Comparison of ENCODE assay signal across 8 mouse cellular contexts in the genomic region with DNA sequence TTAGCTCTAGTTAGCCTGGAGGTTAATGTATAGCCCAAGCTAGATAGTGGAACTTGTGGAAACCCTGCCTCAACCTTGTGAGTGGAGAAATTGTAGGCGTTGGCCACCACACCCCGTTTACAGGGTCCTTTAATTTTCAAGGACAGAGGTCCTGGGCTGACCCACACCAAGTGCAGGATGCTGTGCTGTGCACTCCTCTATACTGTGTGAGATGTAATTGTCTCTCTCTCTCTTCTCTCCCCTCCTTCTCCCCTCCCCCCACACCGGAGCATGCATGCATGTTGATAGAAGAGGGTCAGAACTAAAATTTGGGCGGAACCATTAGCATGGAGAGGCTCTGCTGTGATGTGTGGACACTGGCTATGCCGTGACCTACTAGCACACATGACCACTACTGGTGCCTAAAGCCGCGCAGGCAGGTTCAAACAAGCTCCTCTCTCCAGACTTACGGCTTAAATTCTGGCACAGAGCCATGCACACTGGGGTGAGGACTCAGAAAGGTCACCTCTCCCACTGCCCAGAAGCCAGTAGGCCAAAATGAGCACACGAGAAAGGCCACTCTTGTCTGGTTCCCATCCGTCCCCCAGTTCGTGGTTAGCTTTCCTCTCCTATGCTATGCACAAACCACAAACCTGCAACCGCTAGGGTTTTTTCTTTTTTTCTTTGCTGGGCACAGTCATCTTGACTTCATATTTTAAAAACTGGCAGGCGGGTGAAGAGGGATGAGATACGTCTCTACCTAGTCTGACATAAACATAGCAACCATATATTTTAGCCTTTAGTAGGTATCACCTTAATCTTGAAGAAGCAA. TPM values are rescaled to one million over a fixed set of nuclear protein-coding genes. Genes with fewer than 3 reads are reported as not detected.
DNase-seq lines count a peak whose midpoint lies in the region; ATAC-seq and TF ChIP-seq lines count a peak whose summit lies in the region.

No protein-coding gene starts in this region.

- peak overlapping the region; percentile 64 for H3K4me3 ChIP-seq in lung, embryonic 14.5 days (ENCODE audit: low read depth, low read length)
- H3K4me3 ChIP-seq in forebrain, embryonic 16.5 days (replicated peaks; ENCODE audit: low read length): peak overlapping the region; percentile 64; the same call in 1 of the 2 replicates
- H3K4me3 ChIP-seq in neural tube, embryonic 12.5 days: 0 out of 2 replicates have a peak overlapping the region, but pooled peaks have one; percentile 56

- H3K4me2 ChIP-seq in lung, embryonic 14.5 days: peak overlapping the region; percentile 99
- peak overlapping the region; percentile 93 for H3K4me2 ChIP-seq in forebrain, embryonic 16.5 days (ENCODE audit: low read length)
- H3K4me2 ChIP-seq in neural tube, embryonic 12.5 days (replicated peaks): peak overlapping the region; percentile 99

- peaks cover 17% of the 10 kb centered on the region; the same call in 1 of the 2 replicates for H3K4me1 ChIP-seq in lung, embryonic 14.5 days (ENCODE audit: insufficient read depth)
- H3K4me1 ChIP-seq in forebrain, embryonic 16.5 days (replicated peaks; ENCODE audit: control insufficient read depth, insufficient read depth, low read length): peaks cover 12% of the 10 kb centered on the region
- no peaks in the 10 kb centered on the region; the same call in 1 of the 2 replicates for H3K4me1 ChIP-seq in neural tube, embryonic 12.5 days

- no peak overlapping the region for H3K27ac ChIP-seq in lung, embryonic 14.5 days (ENCODE audit: low read depth)
- no peak overlapping the region for H3K27ac ChIP-seq in forebrain, embryonic 16.5 days (ENCODE audit: low read length)
- H3K27ac ChIP-seq in neural tube, embryonic 12.5 days: no peak overlapping the region

- no peak for TF ChIP-seq CTCF in lung, embryonic 14.5 days (IDR thresholded peaks at IDR 0.05; ENCODE audit: low read depth)

- WGBS in lung, embryonic 14.5 days: 37% methylated on average over 14 of the region's 14 CpGs
- 52% methylated on average over 14 of the region's 14 CpGs for WGBS in forebrain, embryonic 16.5 days
- WGBS in neural tube, embryonic 12.5 days: 60% methylated on average over 14 of the region's 14 CpGs

- peaks cover 6% of the 10 kb centered on the region; the same call in 1 of the 2 replicates for H3K27me3 ChIP-seq in lung, embryonic 14.5 days (ENCODE audit: insufficient read depth, low read length)
- peaks cover 17% of the 10 kb centered on the region for H3K27me3 ChIP-seq in forebrain, embryonic 16.5 days (replicated peaks; ENCODE audit: control insufficient read depth, insufficient read depth, low read length)
- H3K27me3 ChIP-seq in neural tube, embryonic 12.5 days (replicated peaks): peaks cover 38% of the 10 kb centered on the region

- peak; percentile 44 for DNase-seq in lung, embryonic 14.5 days
- no peak for DNase-seq in lung, postnatal 25 days (ENCODE audit: low spot score)
- peak; percentile 31 to 47 for DNase-seq in kidney, postnatal 36 days
- no peak for DNase-seq in thymus, postnatal 10 days (ENCODE audit: low spot score in 2 of 2)
- no peak for DNase-seq in adrenal gland, postnatal 25 days

- no peaks in the 10 kb centered on the region for H3K36me3 ChIP-seq in lung, embryonic 14.5 days (ENCODE audit: insufficient read depth)
- H3K36me3 ChIP-seq in forebrain, embryonic 16.5 days (ENCODE audit: control insufficient read depth, insufficient read depth): no peaks in the 10 kb centered on the region
- H3K36me3 ChIP-seq in neural tube, embryonic 12.5 days: no peaks in the 10 kb centered on the region

- peak; percentile 15; the same call in 1 of the 2 replicates for ATAC-seq in lung, embryonic 14.5 days (ENCODE audit: insufficient read depth)
- ATAC-seq in forebrain, embryonic 16.5 days: no peak
- no peak for ATAC-seq in neural tube, embryonic 12.5 days (ENCODE audit: low FRiP score, low read depth)
- ATAC-seq in monocyte, adult 5-6 weeks (replicated peaks; ENCODE audit: insufficient number of reproducible peaks, low FRiP score, low TSS enrichment, poor library complexity, severe bottlenecking): no peak

- peak overlapping the region; percentile 53; the same call in 1 of the 2 replicates for H3K9ac ChIP-seq in lung, embryonic 14.5 days
- H3K9ac ChIP-seq in forebrain, embryonic 16.5 days (replicated peaks; ENCODE audit: low read depth, low read length): peak overlapping the region; percentile 54; the same call in 1 of the 2 replicates
- H3K9ac ChIP-seq in neural tube, embryonic 12.5 days: no peak overlapping the region

- H3K9me3 ChIP-seq in lung, embryonic 14.5 days (ENCODE audit: low read depth, low read length): no peaks in the 10 kb centered on the region
- no peaks in the 10 kb centered on the region for H3K9me3 ChIP-seq in forebrain, embryonic 16.5 days (ENCODE audit: control insufficient read depth, low read length)
- peaks cover 4% of the 10 kb centered on the region; the same call in 1 of the 2 replicates for H3K9me3 ChIP-seq in neural tube, embryonic 12.5 days

RNA-seq across cellular contexts. Expression of a gene that starts 0.6 kb away (rescaled TPM):
- 14.2 and 15.0 TPM in 2 replicates for polyA plus RNA-seq in lung, embryonic 14.5 days (2014; fragmentation: Nextera tagmentation; extraction: Ambion mirVana)
- 0.75 and 2.0 TPM in 2 replicates for polyA plus RNA-seq in forebrain, embryonic 16.5 days (2015; fragmentation: Nextera tagmentation; extraction: Ambion mirVana)
- 2.8 and 4.2 TPM in 2 replicates for polyA plus RNA-seq in neural tube, embryonic 12.5 days (2016; fragmentation: Nextera tagmentation; extraction: Ambion mirVana)
- total RNA-seq in monocyte, adult 5-6 weeks (2017): 1.6 to 2.5 TPM (median 2.3 TPM) in 3 replicates
- total RNA-seq in adrenal gland, postnatal 25 days (2021): 1.7 and 3.1 TPM in 2 replicates

RNA-seq across cellular contexts. Expression of a gene that starts 34.3 kb away (rescaled TPM):
- 30.1 and 30.5 TPM in 2 replicates for polyA plus RNA-seq in lung, embryonic 14.5 days (2014; fragmentation: Nextera tagmentation; extraction: Ambion mirVana)
- 7.3 and 8.2 TPM in 2 replicates for polyA plus RNA-seq in forebrain, embryonic 16.5 days (2015; fragmentation: Nextera tagmentation; extraction: Ambion mirVana)
- polyA plus RNA-seq in neural tube, embryonic 12.5 days (2016; fragmentation: Nextera tagmentation; extraction: Ambion mirVana): 14.5 and 15.2 TPM in 2 replicates
- 1.2 to 3.1 TPM (median 2.9 TPM) in 3 replicates for total RNA-seq in monocyte, adult 5-6 weeks (2017)
- 1.9 and 3.3 TPM in 2 replicates for total RNA-seq in adrenal gland, postnatal 25 days (2021)

RNA-seq across cellular contexts. Expression of a gene that starts 34.3 kb away (rescaled TPM):
- 12.7 and 15.2 TPM in 2 replicates for polyA plus RNA-seq in lung, embryonic 14.5 days (2014; fragmentation: Nextera tagmentation; extraction: Ambion mirVana)
- polyA plus RNA-seq in forebrain, embryonic 16.5 days (2015; fragmentation: Nextera tagmentation; extraction: Ambion mirVana): 12.9 and 13.2 TPM in 2 replicates
- 13.8 and 14.8 TPM in 2 replicates for polyA plus RNA-seq in neural tube, embryonic 12.5 days (2016; fragmentation: Nextera tagmentation; extraction: Ambion mirVana)
- total RNA-seq in monocyte, adult 5-6 weeks (2017): 10.0 to 21.2 TPM (median 15.4 TPM) in 3 replicates
- total RNA-seq in adrenal gland, postnatal 25 days (2021): 18.1 and 28.4 TPM in 2 replicates

Comparison
In these comparisons a context has a peak if more than half of its experiments do, and no peak if none do; other contexts are left out.
1. DNase-seq: peak in lung, embryonic 14.5 days (single experiment) and kidney, postnatal 36 days (2 of 2); none in lung, postnatal 25 days (single experiment), thymus, postnatal 10 days (0 of 2) and adrenal gland, postnatal 25 days (single experiment).
2. Peak in every context shown above with its lines, with median percentiles within 50 percentile points of each other: H3K4me2 ChIP-seq and H3K4me3 ChIP-seq.